ENCODE assay signal across 17 mouse cellular contexts in genomic region chr13:25507355-25507754, GRCm38 (mm10).
"Had no signal": no experiment of that assay in that cellular context is flagged by ENCODE, and none has a peak within 500 bp of the region (broad histone marks: within the 10 kb centered on the region; RNA-seq: fewer than 3 reads in every experiment).

No protein-coding gene starts in this region.

- H3K27me3 ChIP-seq: lung, embryonic 15.5 days; megakaryocyte, embryonic 14.5 days; midbrain, embryonic 13.5 days; midbrain, embryonic 15.5 days; neural tube, embryonic 12.5 days; stomach, embryonic 15.5 days had no signal

- H3K4me2 ChIP-seq: lung, embryonic 15.5 days; midbrain, embryonic 11.5 days; midbrain, embryonic 13.5 days; midbrain, embryonic 15.5 days; neural tube, embryonic 12.5 days; stomach, embryonic 15.5 days had no signal

- H3K9ac ChIP-seq: lung, embryonic 15.5 days; midbrain, embryonic 13.5 days; midbrain, embryonic 15.5 days; neural tube, embryonic 12.5 days; stomach, embryonic 15.5 days had no signal

- H3K4me3 ChIP-seq: lung, embryonic 15.5 days; megakaryocyte, embryonic 14.5 days; midbrain, embryonic 13.5 days; midbrain, embryonic 15.5 days; neural tube, embryonic 12.5 days; stomach, embryonic 15.5 days had no signal

- H3K27ac ChIP-seq: lung, embryonic 15.5 days; macrophage; midbrain, embryonic 13.5 days; midbrain, embryonic 15.5 days; neural tube, embryonic 12.5 days; stomach, embryonic 15.5 days; stomach, postnatal 0 days had no signal

- DNase-seq: lung, adult 2 months; lung, postnatal 14 days; lung, postnatal 36 days; right cerebral cortex, postnatal 14 days; thymus, adult 2 months; thymus, postnatal 25 days; thymus, postnatal 4 days had no signal

- H3K36me3 ChIP-seq: lung, embryonic 15.5 days; midbrain, embryonic 13.5 days; midbrain, embryonic 15.5 days; neural tube, embryonic 12.5 days; stomach, embryonic 15.5 days had no signal

- H3K4me1 ChIP-seq: lung, embryonic 15.5 days; megakaryocyte, embryonic 14.5 days; neural tube, embryonic 12.5 days; stomach, embryonic 15.5 days had no signal

- H3K9me3 ChIP-seq: lung, embryonic 15.5 days; midbrain, embryonic 13.5 days; midbrain, embryonic 15.5 days; neural tube, embryonic 12.5 days; stomach, embryonic 15.5 days had no signal

- ATAC-seq: lung, postnatal 0 days; midbrain, embryonic 13.5 days; midbrain, embryonic 15.5 days had no signal
